Mouse (Mus musculus): Measurements from ENCODE around the gene Fank1.

GRCm38 (mm10) chr7:133921291-133921690 is 144.6 kb downstream of the Fank1 start:
- TF ChIP-seq CTCF (IDR thresholded peaks at IDR 0.05) (no peak), POLR2A (IDR thresholded peaks at IDR 0.05; ENCODE audit: insufficient read depth, low read depth, low read length) (no peak)
